Mouse (Mus musculus) liver, embryonic 13.5 days (tissue): ENCODE results near the gene Mta3. TPM values are rescaled to one million over a fixed set of nuclear protein-coding genes. Genes with fewer than 3 reads are reported as not detected.

Experiments used
- ATAC-seq: fragments of 200-750 bp; cut with Nextera tagmentation; 2 replicates; pipeline ENCODE4 v1.8.0; 2017; ENCODE audit warnings: low read depth, mild to moderate bottlenecking, moderate number of reproducible peaks, moderate library complexity
- DNase-seq: peaks from one replicate; pipeline ENCODE4 v3.0.0; 2022
- H3K27ac ChIP-seq: fragments of 300-500 bp; sonication (generic); 2 replicates; pipeline ENCODE4 v1.5.1; 2015; ENCODE audit warnings: moderate library complexity, mild to moderate bottlenecking, inconsistent platforms
- H3K27me3 ChIP-seq: fragments of 300-500 bp; sonication (generic); 2 replicates; pipeline ENCODE4 v1.6.1; 2015; ENCODE audit warnings: mild to moderate bottlenecking, inconsistent platforms
- H3K36me3 ChIP-seq: fragments of 300-500 bp; sonication (generic); 2 replicates; pipeline ENCODE4 v1.6.1; 2015; ENCODE audit warnings: mild to moderate bottlenecking, inconsistent platforms
- H3K4me1 ChIP-seq: fragments of 300-500 bp; sonication (generic); replicated peaks from 2 replicates; pipeline ENCODE4 v1.6.1; 2015; ENCODE audit warnings: inconsistent platforms
- H3K4me2 ChIP-seq: fragments of 300-500 bp; sonication (generic); 2 replicates; pipeline ENCODE4 v1.6.1; 2015; ENCODE audit warnings: inconsistent platforms, mild to moderate bottlenecking, moderate library complexity
- H3K4me3 ChIP-seq: fragments of 300-500 bp; sonication (generic); replicated peaks from 2 replicates; pipeline ENCODE4 v1.5.1; 2015; ENCODE audit warnings: mild to moderate bottlenecking, inconsistent platforms
- H3K9ac ChIP-seq: fragments of 300-500 bp; sonication (generic); 2 replicates; pipeline ENCODE4 v1.6.1; 2015; ENCODE audit warnings: mild to moderate bottlenecking, inconsistent platforms
- H3K9me3 ChIP-seq: fragments of 300-500 bp; sonication (generic); replicated peaks from 2 replicates; pipeline ENCODE4 v1.6.1; 2016; ENCODE audit warnings: inconsistent platforms
- WGBS: fragments of 180-500 bp; shearing (Covaris S2); methylation state at CpG from one replicate; pipeline ENCODE4 v1.1.7; 2015; ENCODE audit not compliant: insufficient replicate concordance; 5-methylcytosine and 5-hydroxymethylcytosine counted together
- polyA plus RNA-seq: library from polyadenylated mRNA; unstranded; fragments of >200 nt; fragmentation: Nextera tagmentation; extraction: Ambion mirVana; gene quantifications from 2 replicates; pipeline ENCODE4 v1.2.1, GENCODE M21; 2015

The Mta3 gene
- polyA plus RNA-seq, 1 experiment from 2014 or later: 44.1 TPM

GRCm38 (mm10) chr17:83865366-83865765 is 159.4 kb downstream of the Mta3 start:
- 65% methylated on average over 7 of the region's 7 CpGs for WGBS
- DNase-seq (no peak), ATAC-seq (no peak)

DNA sequence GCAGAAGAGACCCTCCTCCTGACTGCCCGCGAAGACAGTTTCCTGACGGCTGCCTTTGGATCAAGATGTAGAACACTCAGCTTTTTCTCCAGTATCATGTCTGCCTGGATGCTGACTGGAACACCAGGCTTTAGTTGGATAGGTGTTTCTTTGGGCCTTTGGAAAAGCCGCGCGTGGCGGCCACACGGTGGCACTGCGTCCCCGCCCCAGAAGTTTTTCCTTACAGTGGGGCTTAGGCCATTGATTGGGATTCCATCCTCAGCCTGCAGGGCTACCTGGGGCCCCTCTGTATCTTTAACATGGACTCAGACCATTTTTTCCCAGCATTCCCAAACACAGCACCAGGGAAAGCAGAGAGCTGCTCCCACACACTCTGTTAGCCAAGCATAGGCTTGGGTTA is 160.6 kb downstream of the Mta3 start:
- no peak overlapping the region for H3K4me3 ChIP-seq
- no peak overlapping the region for H3K9ac ChIP-seq
- H3K4me2 ChIP-seq: no peak overlapping the region
- H3K27ac ChIP-seq: no peak overlapping the region
- peaks cover 3% of the 10 kb centered on the region; the same call in 1 of the 2 replicates for H3K27me3 ChIP-seq
- ATAC-seq (no peak), DNase-seq (no peak)
- no peaks in the 10 kb centered on the region for H3K9me3 ChIP-seq
- no peaks in the 10 kb centered on the region for H3K36me3 ChIP-seq
- 25% methylated on average over 10 of the region's 10 CpGs for WGBS
- H3K4me1 ChIP-seq: peaks cover 16% of the 10 kb centered on the region

More at GRCm38 (mm10) chr17:83865366-83865765, 159.4 kb downstream of the Mta3 start:
- Histone ChIP-seq H3K9me3 (no peaks in the 10 kb centered on the region), H3K36me3 (no peaks in the 10 kb centered on the region), H3K9ac (no peak overlapping the region), H3K27me3 (peaks cover 3% of the 10 kb centered on the region; the same call in 1 of the 2 replicates), H3K4me1 (peaks cover 24% of the 10 kb centered on the region), H3K4me2 (no peak overlapping the region), H3K4me3 (no peak overlapping the region), H3K27ac (no peak overlapping the region)

GRCm38 (mm10) chr17:83870385-83870784 is 164.4 kb downstream of the Mta3 start:
- ATAC-seq: no peak

More at GRCm38 (mm10) chr17:83870385-83870784, 164.4 kb downstream of the Mta3 start:
- no peaks in the 10 kb centered on the region for H3K27me3 ChIP-seq
- no peak overlapping the region for H3K27ac ChIP-seq
- H3K36me3 ChIP-seq: no peaks in the 10 kb centered on the region
- DNase-seq: no peak
- H3K9ac ChIP-seq: no peak overlapping the region
- no peak overlapping the region for H3K4me2 ChIP-seq
- no peaks in the 10 kb centered on the region for H3K9me3 ChIP-seq
- H3K4me3 ChIP-seq: no peak overlapping the region
- 73% methylated on average over 4 of the region's 4 CpGs for WGBS
- no peaks in the 10 kb centered on the region for H3K4me1 ChIP-seq

Other genes starting within 250 kb of the Mta3 start
- gene Cox7a2l, start 188.8 kb upstream of the Mta3 start, polyA plus RNA-seq: 77.5 and 87.5 TPM in 2 replicates
- gene Kcng3, start 74.3 kb upstream of the Mta3 start, polyA plus RNA-seq: 0.03 TPM in 1 of 2 replicates, not detected in the other
- gene Haao, start 141.8 kb downstream of the Mta3 start, polyA plus RNA-seq: 16.2 and 17.1 TPM in 2 replicates